Mouse (Mus musculus) brain, adult 2 months (tissue): Measurements from ENCODE around the gene Hoxd4.

Experiments used
- DNase-seq: peaks from one replicate; pipeline ENCODE4 v3.0.0; 2011; ENCODE audit warnings: low read depth, low spot score

The Hoxd4 gene

DNA sequence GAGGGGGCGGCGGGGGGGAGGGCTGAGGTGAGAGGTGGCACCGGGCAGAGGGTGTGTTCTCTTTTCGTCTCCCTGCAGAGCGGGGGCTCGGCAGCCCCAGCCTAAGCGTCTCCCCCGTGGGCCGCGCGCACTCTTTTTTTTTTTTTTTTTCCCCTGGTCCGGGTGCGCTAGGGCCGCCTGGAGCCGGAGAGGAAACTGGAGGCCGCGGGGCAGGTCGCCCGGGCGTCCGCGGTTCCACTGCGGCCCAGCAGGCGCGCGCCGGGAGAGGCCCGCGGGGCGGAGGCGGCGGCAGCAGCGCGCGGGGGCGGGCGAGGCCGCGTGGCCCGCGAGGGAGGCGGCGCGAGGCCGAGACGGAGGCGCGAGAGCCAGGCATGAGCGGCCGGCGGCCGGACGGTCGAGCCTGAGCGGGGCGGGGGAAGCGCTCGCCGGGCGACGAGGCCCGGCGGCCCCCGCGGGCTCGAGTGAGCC is 6.7 kb upstream of the Hoxd4 start:
- no peak for DNase-seq

DNA sequence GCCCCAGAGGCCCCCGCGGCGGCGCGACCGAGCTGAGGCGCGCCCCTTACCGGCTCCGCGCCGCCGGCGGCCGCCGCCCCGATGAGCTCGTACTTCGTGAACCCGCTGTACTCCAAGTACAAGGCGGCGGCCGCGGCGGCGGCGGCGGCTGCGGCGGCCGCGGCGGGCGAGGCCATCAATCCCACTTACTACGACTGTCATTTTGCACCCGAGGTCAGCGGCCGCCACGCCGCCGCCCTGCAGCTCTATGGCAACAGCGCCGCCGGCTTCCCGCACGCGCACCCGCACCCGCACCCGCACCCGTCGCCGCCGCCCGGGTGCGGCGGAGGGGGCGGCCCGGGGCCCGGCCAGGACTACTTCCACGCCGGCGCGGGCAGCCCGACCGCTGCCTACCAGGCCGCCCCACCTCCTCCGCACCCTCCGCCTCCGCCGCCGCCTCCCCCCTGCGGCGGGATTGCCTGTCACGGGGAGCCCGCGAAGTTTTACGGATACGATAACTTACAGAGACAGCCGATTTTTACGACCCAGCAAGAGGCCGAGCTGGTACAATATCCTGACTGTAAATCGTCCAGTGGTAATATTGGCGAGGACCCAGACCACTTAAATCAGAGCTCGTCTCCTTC is 6.2 kb upstream of the Hoxd4 start:
- DNase-seq, result no peak

DNA sequence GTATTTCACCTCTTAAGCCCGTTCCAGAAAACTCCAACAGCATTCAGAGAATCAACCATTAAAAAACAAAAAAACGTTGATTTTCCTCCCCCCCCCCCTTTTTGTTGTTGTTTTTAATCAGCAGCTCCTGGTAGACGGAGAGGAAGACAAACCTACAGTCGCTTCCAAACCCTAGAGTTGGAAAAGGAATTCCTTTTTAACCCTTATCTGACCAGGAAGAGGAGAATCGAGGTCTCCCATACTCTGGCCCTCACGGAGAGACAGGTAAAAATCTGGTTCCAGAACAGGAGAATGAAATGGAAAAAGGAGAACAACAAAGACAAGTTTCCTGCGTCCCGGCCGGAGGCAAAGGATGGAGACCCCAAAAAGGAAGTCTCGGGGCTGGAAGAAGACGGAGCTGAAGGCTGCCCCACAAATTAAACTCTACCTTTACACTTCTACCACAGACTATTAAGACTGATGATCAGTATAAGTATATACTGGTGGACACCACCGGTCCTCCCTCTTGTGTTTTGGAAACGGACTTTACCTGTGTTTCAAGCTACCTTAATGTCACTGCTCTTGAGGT is 5.3 kb upstream of the Hoxd4 start:
- no peak for DNase-seq

DNA sequence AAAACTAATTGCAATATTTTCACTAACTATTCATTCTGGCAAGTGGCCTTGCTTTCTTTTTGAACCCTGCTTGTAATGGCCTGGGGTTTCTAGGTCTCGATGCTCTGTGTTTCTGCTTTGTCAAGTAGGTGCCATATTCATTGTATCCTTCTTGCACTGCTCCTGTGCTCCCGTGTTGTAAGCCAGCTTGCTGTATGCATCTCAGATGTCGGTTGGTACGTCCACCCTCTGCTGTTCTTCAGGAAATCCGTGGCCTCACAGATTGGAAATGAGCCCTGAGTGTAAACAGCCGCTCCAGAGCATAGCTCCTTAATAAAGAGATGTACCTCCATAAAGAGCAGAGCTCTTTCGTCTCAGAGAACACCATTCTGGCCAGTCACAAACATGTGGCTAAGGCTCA is 4.1 kb upstream of the Hoxd4 start:
- DNase-seq, result no peak

DNA sequence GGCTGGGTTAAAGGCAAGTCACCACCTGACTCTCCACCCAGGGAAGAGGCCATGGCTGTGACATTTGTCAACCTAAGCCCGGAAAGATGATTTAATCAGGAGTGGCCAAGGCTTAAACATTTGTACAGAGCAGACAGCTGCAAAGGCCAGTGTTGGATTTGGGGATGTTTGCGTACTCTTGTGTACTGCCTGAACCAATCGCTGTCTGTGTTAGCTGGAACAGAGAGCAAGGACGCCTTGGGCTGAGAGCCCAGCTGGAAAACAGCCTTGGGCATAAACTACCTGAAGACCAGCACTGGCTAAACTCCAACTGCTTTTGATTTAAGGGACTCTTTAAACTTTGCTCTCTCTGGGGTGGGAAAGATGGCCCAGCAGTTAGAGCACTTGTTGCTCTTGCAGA is 3.1 kb upstream of the Hoxd4 start:
- DNase-seq, result no peak

DNA sequence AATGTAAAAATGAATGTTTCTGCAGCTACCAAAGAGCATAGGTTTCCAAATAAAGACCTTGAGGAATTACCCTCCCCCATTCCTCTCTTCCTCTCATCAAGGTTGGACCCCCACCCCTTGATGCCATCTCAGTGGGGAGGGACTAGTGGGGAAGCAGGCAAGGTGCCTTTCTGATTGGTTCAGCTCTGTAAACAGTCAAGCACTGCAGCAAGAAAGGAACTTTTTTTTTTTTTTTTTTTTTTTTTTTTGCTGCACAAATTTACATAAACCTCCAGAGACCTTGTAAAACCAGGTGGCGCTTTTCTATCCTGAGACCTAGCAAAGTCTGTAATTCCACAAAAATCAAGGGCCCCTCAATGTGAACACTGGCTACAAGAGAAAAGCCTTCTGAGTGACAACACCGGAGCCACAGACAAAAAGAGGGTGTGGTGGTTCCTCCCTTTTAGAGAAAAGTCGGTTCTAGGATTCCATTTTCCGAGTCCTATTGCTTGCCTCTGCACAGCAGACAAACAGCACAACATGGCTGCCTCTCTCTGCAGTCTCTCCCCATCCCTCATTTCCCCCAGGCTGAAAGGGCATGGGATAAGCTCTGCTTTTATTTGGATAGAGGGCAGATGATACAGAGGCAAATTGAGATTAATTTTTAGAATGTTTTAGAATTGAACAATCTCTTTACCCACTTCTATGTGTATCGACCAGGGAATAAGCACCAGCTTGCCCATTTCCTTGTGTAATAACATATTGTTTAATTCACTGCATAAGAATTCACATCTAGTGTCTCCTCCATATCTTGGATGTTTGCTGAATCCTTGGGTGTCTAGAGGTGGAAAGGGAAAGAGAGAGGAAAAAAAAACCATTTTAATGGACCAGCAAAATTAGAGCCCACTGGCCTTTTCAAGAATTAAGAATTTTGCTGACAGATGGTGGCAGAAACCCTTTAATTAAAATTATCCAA is 2.0 kb upstream of the Hoxd4 start:
- no peak for DNase-seq

DNA sequence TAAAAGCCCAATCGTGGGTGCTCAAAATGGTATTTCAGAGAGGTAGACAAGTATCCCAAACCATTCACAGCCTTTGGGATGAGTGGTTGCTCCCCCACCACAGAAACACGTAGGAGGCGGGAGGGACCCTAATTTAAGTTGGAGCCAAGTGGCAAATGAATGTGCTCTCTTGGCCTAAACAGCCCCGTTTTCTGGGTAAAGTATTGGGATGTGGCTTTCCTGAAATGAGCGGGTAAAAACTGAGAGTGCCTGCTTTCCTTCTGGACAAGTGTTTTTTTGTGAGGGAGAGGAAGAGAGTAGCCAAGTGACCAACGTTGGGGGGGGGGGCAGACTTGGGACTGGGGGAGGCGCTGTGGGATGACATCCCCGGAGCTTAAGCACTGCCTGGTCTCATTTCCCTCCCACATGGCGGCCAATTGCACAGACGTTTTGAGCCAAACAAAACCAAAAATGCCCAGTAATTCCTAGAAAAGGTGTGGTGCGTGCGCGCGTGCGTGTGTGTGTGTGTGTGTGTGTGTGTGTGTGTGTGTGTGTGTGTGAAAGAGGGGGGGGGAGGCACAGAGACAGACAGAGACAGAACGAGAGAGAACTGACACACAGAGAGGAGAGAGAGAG is 693 bp upstream of the Hoxd4 start:
- no peak for DNase-seq

DNA sequence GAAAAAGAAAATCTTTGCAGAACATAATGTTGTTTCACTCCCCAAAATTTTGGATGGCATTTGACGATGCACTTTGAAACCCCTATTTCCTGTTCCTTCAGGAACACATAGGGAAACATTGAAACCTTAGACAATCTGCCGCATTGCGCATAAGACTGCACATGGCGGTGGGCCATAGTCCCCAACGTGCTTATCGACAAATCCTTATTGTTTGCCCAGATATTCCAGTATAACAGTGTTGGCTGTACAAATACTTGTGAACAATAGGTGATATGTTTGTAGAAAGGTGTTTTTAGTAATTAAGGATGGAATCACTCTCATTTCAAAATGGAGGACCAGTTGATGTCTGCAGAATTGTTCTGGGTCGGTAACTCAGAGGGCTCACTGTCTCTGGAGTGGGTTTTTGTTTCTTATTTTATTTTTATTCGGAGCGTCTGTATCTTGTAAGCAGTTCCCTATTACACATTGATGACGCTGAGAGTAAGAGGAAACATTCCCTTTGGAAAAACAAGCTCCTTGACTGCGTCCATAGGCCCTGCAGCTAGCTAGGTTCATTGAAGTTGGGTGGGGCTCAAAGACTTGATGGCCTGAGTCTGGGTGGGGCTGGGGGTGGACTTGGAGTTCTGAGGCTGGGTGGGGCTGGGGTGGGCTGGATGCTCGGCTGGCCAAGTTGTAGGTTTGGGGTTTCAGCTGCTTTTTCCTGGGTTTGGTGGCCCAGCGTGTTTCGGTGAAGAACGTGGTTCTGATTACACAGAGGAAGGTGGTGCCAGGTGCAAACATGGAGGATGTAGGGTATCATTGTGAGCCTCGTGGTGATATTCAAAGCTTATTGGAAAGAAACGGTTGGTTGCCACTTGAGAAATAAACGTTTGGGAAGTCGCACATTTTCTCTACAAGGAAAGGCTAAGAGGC is 1.8 kb downstream of the Hoxd4 start:
- no peak for DNase-seq

DNA sequence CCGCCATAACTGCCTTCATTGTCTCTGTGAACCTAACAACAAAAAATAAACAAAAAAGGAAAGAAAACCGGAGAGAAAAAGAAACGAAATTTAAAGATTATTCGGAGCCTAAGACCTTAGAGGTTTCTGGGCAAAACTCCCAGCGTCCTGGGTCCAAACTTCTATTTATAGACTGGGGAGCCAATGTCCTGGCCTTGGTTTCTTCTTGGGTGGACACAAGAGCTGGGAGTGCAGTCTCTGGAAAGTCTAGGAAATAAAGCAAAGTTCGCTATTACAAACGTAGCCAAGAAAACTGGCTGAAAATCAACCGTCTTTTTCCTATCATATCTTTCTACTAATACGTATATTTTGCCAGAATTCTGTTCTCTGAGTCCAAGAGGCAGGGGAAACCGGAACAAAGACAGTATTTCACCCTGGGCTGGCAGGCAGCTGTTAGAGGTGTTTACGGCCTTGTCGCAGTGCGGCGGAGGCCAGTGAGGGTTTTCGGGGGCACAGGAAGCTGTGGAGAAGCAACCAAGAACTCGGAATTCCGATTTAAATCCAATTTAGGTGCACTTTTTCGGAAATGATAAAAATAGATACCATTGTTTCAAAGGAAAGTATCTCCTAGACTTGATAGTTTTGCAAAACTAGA is 2.5 kb downstream of the Hoxd4 start:
- no peak for DNase-seq

DNA sequence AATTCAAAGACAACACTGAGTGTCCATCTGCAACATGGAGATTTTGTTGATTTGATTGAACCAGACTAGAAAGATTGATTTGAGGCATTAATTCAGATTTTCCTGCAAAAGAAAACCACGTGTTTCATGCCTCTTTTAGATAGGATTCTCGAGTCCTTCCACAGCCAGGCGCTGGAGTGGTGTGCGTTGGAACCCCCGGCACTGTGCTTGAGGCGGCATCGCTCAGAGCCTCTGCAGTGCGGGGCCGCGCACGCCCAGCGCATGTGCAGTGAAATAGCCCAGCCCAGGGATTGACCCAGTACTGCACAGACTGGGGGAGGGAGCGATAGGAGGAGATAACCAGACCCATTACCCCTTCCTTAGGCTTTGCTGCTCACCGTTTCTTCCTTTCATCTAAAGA is 3.2 kb downstream of the Hoxd4 start:
- DNase-seq, result no peak

DNA sequence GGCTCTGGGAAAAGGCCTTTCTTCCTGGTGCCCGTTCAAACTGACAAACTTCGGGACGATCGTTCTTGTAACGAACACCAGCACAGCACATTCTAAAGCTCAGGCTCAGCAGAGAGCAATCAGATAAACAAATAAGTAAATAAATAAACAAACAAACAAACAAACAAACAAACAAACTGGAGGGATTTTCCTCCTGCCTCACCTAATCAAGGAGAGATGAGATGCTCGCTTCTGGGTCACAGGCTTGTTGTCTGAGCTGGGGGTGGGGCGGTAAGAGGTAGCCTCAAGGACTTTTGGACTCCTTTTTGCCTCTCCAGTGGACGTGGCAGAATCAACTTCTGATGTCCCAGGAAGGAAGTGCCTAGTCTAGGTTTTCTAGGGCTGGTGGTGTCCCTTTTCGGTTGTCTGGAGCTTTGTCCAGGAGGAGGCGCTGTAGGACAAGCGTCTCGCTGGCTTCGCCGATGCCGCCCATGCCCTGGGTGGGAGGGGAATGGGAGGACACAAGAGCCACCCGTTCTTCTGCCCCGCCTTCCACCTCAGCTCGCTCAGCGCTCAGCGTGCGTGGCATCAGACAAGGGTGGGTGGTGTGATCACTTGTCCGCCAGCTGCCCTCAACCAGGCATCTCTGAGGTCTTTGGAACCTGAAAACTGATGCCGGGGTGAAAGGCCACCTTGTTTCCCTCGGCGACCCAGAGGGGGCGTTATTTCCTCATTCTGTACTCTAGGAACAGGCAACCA is 3.9 kb downstream of the Hoxd4 start:
- DNase-seq, result peak; percentile 78

DNA sequence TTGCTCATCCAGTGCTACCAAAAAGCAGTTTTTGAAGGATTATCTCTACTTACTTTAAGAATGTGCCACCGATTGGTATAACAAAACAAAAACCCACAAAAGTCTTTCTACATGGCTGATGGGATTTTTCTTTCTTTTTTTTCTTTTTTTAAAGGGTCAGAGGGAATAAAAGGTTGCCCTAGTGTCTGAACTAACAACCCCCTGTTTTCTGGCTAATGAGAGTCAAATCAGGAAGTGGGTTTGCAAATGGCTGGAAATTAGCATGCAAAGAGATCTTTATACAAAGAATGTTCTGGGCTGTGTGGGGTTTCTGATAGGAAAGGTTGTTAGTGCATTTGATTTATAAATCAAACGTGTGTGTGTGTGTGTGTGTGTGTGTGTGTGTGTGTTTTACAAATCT is 8.7 kb downstream of the Hoxd4 start:
- no peak for DNase-seq

DNA sequence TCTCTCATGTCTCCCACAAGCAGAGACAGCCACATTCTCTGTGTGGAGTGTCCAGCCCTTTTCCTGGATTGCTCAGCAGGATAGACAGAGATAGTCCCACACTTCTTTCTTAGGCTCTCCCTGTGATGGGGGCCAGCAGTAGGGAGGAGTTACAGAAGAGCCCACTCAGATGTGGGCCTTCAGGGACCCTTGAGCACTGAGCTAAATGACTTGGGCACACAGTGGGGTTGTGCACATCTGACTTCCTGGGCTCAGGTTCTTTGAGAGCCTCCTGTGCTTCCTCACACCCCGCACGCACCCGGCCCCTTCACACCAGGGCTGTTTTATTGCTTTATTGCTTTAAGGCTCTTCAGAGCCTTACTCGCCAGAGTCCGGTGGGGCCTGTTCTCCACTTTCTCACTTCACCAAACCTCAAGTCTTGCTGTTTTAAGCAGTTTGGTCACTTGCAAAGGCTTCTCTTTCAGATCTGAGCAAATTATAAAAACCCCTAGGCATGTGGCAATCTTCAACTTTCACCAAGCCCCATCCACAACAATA is 9.3 kb downstream of the Hoxd4 start:
- DNase-seq, result no peak

DNA sequence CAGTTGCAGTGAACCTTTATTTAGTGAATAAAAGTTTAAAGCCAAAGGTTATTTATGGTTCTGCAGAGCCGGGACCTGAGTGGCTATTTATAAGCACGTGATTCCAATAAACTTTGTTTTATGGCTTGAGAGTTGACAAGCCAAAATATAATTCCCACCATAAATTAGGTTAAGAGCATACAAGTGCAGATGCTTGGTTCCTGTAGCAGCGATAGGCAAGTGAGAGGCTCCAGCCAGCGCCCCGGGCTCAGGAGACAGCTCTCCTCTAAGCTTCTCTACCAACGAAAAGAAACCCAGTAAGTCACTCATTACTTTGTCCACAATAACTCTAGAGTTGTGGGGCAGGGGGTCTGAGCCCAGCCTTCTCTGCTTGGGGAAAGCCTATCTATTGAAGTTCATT is 10.2 kb downstream of the Hoxd4 start:
- DNase-seq, result no peak

DNA sequence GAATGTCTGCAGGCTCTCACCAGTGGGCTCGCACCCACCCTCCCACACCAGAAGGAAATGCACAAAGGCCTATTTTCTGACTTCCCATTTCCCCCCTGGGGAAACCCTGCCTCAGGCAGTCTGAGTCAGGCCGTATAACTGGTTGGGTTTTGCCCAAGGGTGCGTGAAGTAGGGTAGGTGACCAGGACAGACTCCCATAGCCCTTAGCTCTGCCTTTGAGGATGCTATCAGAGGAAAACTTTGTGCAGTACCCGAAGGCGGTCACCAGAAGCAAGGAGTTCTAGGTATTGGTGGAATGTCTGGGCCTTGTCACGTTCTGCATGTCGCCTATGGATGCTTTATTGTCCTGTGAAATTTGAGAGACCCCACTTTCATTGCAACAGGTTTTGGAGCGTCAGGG is 11.2 kb downstream of the Hoxd4 start:
- no peak for DNase-seq

DNA sequence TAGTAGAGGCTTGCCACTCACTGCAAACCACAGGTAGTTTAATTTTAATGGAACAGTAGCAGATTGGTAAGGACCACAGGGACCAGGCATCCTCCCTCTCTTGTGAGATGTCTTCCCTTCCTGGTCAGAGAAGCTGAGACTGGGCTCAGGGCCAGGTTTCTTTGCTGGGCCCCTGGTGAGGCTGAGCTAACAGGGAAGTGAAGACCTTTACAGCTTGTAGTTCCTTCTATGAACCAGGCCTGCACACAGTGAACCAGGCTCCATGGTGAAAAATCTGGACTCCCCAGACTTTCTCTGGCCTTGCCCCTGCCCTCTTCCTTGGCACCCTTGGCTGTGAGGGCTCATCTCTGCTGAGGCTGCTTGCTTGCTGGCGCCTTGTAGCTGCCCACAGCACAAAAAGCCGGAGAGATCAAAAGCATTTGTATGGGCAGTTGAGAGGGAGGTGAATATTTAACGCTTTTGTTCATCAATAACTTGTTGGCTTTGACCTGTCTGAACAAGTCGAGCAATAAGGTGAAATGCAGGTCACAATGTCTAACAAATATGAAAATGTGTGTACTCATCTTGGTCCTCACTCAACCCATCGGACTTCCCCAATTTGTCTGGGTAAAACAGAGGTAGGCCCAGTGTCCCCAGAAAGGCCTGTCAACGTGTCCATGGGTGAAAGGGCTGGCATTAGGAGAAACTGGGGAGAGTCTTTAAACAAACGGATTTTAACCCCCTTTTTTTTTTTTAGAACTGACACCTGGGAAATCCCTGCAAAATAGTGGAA is 12.7 kb downstream of the Hoxd4 start:
- DNase-seq, result no peak

DNA sequence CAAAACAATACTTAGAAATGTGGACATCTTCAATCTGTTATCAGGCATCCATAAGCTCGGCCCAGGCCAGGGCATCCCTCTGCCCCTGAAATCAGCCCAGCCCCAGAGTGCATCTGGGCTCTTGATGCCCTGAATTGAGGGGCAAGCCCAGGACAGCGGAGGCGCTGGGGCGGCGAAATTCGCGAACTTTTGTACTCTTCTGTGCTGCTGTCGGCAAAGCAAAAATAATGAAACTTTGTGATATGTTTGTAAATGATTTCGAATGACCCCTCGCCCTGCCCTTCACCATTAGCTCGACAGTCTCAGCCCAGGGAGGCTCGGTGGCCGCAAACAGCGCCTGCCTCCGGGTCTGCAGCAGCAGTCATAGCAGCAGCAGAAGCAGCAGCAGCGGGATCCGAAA is 13.4 kb downstream of the Hoxd4 start:
- no peak for DNase-seq

DNA sequence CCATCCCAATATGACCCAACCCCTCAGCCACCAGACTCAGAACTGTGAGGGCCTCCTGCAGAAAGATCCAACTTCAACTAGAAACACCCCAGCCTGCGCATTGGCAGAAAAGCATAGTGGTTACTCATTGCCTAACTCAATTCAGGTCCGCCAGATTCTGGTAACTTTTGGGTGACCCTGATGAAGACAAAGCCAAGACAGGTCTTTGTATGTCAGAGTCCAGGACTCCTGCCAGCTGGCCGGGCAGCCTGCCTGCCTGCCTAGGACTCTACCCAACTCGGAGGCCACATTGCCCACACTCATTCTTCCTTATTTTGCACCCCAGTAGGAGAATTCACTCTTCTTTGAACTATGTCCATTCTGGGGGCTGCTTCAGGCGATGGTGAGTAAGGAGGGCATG is 14.8 kb downstream of the Hoxd4 start, which contains the start of gene Gm28230:
TSS of gene Gm28230 (plus strand) at position 178 of the 400 bp plus-strand sequence.
- DNase-seq, result no peak
